Mouse (Mus musculus): ENCODE measurements around the gene Tpcn2. TPM values are rescaled to one million over a fixed set of nuclear protein-coding genes. Genes with fewer than 3 reads are reported as not detected.

The Tpcn2 gene
- total RNA-seq, 2 experiments from 2014 or later = 5.5 to 7.0 TPM

DNA sequence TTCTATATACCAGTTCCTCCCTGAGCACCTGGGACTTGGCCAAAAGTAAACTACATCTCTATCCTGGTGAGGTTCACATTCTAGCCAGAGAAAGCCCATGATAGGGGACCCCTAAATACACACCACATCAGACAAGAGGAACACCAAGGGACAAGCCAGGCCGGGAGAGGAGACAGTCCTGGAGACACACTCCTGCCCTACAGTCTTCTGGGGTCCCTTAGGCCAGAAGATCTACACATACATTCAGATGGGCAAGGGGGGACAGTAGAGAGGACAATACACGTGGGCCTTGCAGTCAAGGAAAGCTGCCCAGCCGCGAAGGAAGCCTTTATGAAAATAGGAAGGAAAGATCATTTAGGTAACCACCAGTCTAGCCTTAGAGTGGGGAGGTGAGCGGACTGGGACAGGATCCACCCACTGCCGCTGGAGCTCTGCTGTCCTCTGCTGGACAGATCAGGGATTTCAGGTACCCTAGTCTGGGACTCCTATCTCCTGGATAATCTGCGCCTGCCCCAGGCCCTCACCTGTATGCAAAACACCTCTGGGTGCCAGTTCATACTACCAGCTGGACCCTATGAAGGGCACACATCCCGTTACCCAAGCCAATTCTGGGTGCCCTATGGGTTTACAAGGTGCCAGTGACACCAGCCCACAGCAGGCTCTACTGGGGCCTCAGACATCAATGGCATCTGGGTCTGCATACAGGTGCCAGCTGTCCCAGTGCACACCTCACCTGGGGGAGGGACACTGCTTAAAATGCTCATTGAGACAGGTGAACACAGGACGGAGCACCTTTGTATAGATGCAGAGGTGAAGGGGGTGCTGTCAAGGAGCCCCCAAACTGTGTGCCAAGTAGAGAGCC, 40.7 kb downstream of the Tpcn2 start:
- peak; percentile 87 to 90 for DNase-seq (ENCODE audit: low spot score in 2 of 2)

DNA sequence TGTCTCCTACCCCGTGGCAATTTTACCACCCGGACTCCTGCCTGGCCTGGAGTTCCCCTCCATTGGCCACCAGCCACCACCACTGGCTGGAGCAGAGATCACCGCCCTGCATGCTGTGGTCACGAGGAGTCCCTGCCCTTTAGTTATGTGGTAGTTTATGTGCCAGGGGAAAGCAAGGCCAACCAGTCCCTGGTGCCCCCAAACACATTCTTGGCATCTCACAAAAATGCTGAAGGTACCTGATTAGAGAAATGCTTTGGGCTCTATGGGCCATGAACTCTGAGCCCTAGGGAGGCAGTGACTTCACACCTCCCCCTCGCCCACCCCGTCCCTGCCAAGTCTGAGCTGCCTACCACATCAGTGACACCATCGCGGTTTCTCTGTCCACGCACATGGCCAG, 41.8 kb downstream of the Tpcn2 start:
- DNase-seq (ENCODE audit: low spot score in 2 of 2) = no peak

GRCm38 (mm10) chr7:145240929-145241328, 42.9 kb downstream of the Tpcn2 start:
- DNase-seq (ENCODE audit: low spot score in 2 of 2) = no peak

DNA sequence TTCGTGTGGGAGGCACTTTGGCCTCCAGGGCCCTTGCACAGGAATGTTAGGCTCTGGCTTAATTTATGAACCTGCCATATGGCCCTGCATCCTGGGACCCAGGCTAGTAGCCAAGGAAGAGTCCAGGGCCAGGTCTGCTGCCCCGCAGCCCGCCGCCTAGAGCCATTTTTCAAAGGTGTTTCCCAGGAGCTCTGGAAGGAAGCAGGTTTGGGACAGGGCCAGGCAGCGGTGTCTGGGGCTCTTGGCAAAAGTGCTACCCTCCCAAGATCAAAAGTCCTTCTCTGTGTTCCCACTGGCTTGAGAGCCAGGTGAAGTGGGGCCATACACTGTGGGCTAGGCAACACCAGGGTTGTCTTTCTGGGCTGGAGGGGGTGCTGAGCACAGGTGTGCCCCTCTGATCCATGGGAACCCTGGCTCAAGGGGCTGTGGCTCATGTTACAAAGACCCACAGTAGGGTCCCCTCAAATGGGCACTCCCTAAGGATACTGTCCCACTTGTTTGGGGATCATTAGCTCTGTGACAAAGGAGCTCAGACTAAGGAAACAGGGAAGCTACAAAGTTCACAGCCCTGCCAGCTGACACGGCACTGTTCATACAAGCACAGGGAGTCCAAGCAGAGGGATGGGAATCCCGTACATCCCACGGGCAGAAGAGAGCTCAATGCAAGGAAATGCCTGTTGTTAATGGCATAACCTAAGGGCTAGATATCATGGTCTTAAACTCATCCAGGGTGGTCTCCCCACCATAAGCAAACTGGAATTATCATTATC, 43.9 kb downstream of the Tpcn2 start:
- DNase-seq (ENCODE audit: low spot score in 2 of 2) = no peak

- DNase-seq (ENCODE audit: low spot score in 2 of 2) = no peak
Measured at GRCm38 (mm10) chr7:145239145-145239544, 44.7 kb downstream of the Tpcn2 start.

DNA sequence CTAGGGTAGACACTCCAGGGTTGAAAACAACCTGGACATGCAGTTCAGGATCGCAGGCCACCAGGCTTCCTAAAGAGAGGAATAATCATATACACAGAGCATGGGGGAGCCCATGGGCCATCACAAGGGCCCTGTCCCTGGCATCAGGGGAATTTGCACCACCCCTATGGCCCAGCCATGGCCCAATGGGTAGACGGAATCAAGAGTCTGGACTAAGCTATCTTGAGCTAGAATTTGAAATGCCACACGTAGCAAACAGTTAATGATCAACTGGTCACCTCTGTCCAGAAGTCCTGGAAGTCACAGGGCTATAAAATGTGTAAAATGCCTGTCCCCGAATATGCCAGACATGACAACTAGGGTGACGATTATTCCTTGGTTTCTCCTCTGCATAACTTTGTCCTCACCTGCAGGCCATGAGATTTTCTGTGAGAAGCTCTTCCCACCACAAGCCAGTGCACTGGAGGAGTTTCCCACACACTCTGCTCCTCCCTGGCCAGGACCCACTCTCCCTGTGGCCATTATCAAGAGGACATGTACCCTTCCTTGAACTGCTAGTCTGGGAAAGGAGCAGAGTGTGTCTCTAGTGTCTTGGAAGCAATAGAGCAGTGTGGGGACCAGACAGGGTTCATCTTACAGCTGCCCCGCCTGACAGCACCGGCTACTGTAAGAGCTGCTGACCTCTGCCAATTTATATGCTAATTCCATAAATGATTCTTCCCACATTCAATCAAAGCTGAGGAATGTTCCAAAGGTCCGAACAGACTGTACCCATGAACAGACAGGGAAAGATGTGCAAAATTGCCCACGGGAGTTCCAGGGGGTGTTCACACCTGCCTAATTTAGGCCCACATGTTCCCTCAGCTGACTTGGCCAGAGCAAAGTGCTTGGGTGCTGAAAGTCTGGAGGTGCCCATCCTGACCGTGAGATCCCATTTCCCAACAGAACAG, 48.7 kb downstream of the Tpcn2 start:
- no peak for DNase-seq (ENCODE audit: low spot score in 2 of 2)

- no peak for DNase-seq (ENCODE audit: low spot score in 2 of 2)
Measured at GRCm38 (mm10) chr7:145231659-145232058, 52.2 kb downstream of the Tpcn2 start.

GRCm38 (mm10) chr7:145226641-145227040, 57.2 kb downstream of the Tpcn2 start:
- no peak for DNase-seq (ENCODE audit: low spot score in 2 of 2)

DNA sequence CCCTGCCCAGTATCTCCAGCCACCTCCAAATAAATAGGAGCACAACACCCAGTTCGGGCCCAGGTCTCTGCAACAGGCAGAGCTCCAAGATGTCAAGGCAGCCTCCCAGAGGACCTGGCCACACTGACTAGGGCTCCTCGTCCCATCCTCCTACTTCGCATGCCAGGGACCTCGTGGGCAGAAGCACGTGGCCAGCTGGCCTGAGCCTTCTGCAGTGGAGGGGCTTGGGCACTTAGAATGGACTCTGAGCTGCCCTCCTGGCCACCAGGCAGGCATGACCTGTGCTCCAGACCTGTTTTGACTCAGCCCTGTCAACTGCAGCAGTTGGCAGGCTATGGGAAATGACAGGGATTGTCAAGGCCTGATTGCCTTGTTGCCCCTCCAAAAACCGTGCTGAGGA, 58.2 kb downstream of the Tpcn2 start:
- no peak for DNase-seq (ENCODE audit: low spot score in 2 of 2)

- DNase-seq (ENCODE audit: low spot score in 2 of 2) = no peak
Measured at GRCm38 (mm10) chr7:145221841-145222689, 61.7 kb downstream of the Tpcn2 start.

DNA sequence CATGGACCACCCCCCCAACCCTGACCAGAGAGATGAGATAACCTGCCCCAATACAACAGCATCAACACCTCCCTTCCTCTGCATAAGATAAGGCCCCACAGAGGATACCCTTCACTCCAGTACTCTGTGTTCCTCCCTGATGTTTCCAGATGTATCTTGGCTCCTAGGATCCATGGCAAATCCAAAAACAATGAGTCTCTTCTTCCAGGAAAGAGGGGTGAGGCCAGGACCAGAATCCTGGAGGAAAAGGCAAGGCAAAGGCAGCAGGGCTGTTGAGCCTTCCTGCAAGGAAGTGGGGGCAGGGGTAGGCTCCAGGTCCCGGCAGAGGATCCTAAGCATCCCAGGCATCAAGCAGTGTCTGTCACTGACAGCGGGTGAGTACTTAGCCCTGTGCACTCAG, 62.5 kb downstream of the Tpcn2 start:
- no peak for DNase-seq (ENCODE audit: low spot score in 2 of 2)

GRCm38 (mm10) chr7:145219420-145219831, 64.4 kb downstream of the Tpcn2 start:
- peak; percentile 44 to 56 for DNase-seq (ENCODE audit: low spot score in 2 of 2)

DNA sequence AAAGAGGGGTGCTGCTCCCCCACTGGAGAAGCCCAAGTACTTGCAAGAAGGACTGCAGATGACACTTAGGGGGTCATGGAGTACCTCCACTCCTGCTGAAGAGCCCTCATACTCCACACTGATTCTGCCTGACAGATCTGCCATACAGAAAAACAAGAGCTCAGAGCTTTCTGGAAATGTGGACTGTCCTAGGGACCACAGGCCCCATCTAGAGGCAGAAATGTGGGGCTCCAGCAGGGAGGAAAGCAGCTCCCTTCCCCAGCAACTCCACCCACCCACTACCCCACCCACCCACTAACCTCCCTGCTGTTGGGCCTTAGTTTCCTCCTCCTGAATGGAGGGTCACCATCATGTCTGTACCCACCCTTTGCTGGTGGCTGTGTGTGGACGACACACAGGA, 67.2 kb downstream of the Tpcn2 start:
- no peak for DNase-seq (ENCODE audit: low spot score in 2 of 2)

DNA sequence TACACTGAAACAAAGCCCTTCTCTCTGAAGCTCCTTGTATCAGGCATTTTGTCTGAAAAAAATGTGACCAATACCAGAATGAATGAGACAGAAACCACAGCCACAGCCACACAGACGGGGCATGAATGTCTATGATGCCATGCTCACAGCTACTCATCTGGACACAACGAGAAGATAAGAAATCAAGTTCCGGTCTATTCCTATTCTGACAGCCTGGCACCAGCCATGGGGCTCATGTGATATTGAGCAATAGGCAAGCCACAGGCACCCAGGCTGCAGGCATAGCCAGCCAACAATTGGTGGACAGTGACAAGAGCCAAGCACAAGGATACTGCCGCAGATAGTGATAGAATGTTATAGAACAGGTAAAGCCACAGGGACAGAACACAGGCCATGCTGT, 68.3 kb downstream of the Tpcn2 start:
- DNase-seq (ENCODE audit: low spot score in 2 of 2) = no peak

GRCm38 (mm10) chr7:145211680-145212659, 71.8 kb downstream of the Tpcn2 start:
- DNase-seq (ENCODE audit: low spot score in 2 of 2) = no peak

- no peak for DNase-seq (ENCODE audit: low spot score in 2 of 2)
Measured at GRCm38 (mm10) chr7:145210477-145211070, 73.2 kb downstream of the Tpcn2 start.

GRCm38 (mm10) chr7:145208006-145208405, 75.8 kb downstream of the Tpcn2 start, which contains the start of gene 1810010D01Rik:
Gene 1810010D01Rik (minus strand): TSS chr7:145208119.
- no peak for DNase-seq (ENCODE audit: low spot score in 2 of 2)

DNA sequence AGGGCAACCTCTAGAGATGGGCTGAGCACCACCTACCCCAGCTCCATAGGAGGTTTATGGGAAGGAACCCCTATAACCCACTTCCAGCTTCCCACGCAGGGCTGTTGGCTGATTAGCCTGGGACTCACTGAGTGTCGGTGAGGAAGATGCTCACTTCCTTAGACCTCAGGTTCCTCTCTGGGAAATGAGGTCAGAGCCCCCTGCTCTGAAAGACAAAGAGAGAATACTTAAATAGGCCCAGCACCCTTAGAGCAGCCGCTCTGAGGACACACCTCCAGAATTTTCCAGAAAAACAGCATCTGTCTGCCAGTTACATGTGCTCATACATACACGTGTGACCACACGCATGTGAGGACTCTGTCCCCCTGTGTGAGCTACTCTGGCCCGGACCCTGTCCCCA, 77.0 kb downstream of the Tpcn2 start:
- DNase-seq (ENCODE audit: low spot score in 2 of 2) = no peak
